Mouse (Mus musculus) ES-E14 (cell line): Measurements from ENCODE around the gene Ghrh. TPM values are rescaled to one million over a fixed set of nuclear protein-coding genes. Genes with fewer than 3 reads are reported as not detected.

ENCODE experiments used
- DNase-seq: peaks from one replicate; pipeline ENCODE4 v3.0.0-alpha.2; 2013; ENCODE audit warnings: low read depth, low spot score
- H3K27ac ChIP-seq: 2 replicates; pipeline ENCODE4 v1.5.1; 2012; ENCODE audit warnings: low read depth, mild to moderate bottlenecking, low read length, moderate library complexity, mixed read lengths; ENCODE audit not compliant: poor library complexity, insufficient read depth, severe bottlenecking
- H3K36me3 ChIP-seq: 2 replicates; pipeline ENCODE4 v1.6.1; 2012; ENCODE audit warnings: mild to moderate bottlenecking, low read length, moderate library complexity, mixed read lengths; ENCODE audit not compliant: control insufficient read depth, poor library complexity, insufficient read depth, severe bottlenecking
- H3K4me1 ChIP-seq, 2 experiments: fragments of 150-350 bp in 1 of 2; sonication (generic) in 1 of 2; 2 replicates each; pipeline ENCODE4 v1.6.1; 2012; ENCODE audit warnings: low read length in 2 of 2, mild to moderate bottlenecking in 1 of 2, mixed read lengths in 1 of 2; ENCODE audit not compliant: control insufficient read depth in 2 of 2, insufficient read depth in 2 of 2, poor library complexity in 1 of 2
- H3K4me3 ChIP-seq, 2 experiments: fragments of 150-350 bp in 1 of 2; sonication (generic) in 1 of 2; 2 replicates each; pipeline ENCODE4 v1.5.1; 2012; ENCODE audit warnings: low read length in 2 of 2, low read depth in 1 of 2, mild to moderate bottlenecking in 1 of 2, mixed read lengths in 1 of 2; ENCODE audit not compliant: insufficient read depth in 1 of 2, poor library complexity in 1 of 2, severe bottlenecking in 1 of 2
- H3K9ac ChIP-seq: 2 replicates; pipeline ENCODE4 v1.6.1; 2012; ENCODE audit warnings: low read depth, mild to moderate bottlenecking, low read length, mixed read lengths; ENCODE audit not compliant: poor library complexity, insufficient read depth, severe bottlenecking
- H3K9me3 ChIP-seq: fragments of 150-350 bp; sonication (generic); 2 replicates; pipeline ENCODE4 v1.6.1; 2012; ENCODE audit warnings: low read depth, mild to moderate bottlenecking, low read length; ENCODE audit not compliant: control insufficient read depth, insufficient read depth
- CHD2 ChIP-seq: IDR thresholded peaks from 2 replicates; pipeline ENCODE4 v1.6.1; 2014; ENCODE audit warnings: mild to moderate bottlenecking, low read depth, low read length, inconsistent platforms
- HCFC1 ChIP-seq: IDR thresholded peaks from 2 replicates; pipeline ENCODE4 v1.6.1; 2012; ENCODE audit warnings: low read length, inconsistent platforms, borderline replicate concordance; ENCODE audit not compliant: insufficient read depth
- MAFK ChIP-seq: IDR thresholded peaks from 2 replicates; pipeline ENCODE4 v1.6.1; 2014; ENCODE audit warnings: mild to moderate bottlenecking, low read depth, low read length, inconsistent platforms; ENCODE audit not compliant: insufficient read depth
- ZC3H11A ChIP-seq: IDR thresholded peaks from 2 replicates; pipeline ENCODE4 v1.6.1; 2012; ENCODE audit warnings: low read depth, mild to moderate bottlenecking, inconsistent platforms, low read length, borderline replicate concordance
- ZNF384 ChIP-seq: IDR thresholded peaks from 2 replicates; pipeline ENCODE4 v1.6.1; 2012; ENCODE audit warnings: low read depth, low read length, inconsistent platforms
- in situ Hi-C, 2 experiments: fragments of 600-800 bp; cut with MboI; formaldehyde crosslinking; loops; one replicate each; pipeline ENCODE4 v1.15.1; 2025; ENCODE audit warnings: low sequenced_read_pairs in 2 of 2, inconsistent platforms in 1 of 2; ENCODE audit not compliant: unreplicated experiment in 2 of 2
- total RNA-seq: library from RNA; depleted of rRNA; stranded (reverse); fragments of 300-350 nt; gene quantifications from 2 replicates; pipeline ENCODE4 v1.2.3, GENCODE M21; 2012

The Ghrh gene
- total RNA-seq, 1 experiment, result not detected

- Histone ChIP-seq H3K9me3 (no peaks in the 10 kb centered on the region), H3K4me1 (0 out of 4 replicates have a peak, but pooled peaks cover 0 to 2% of the 10 kb centered on the region in 2 experiments), H3K4me3 (no peak overlapping the region), H3K36me3 (peaks cover 70% of the 10 kb centered on the region), H3K9ac (no peak overlapping the region), H3K27ac (no peak overlapping the region)
- no peak for DNase-seq
- no peak for TF ChIP-seq HCFC1
- in situ Hi-C loops, result no loop called here
Measured at GRCm38 (mm10) chr2:157314310-157314709, 33.0 kb downstream of the Ghrh start.

GRCm38 (mm10) chr2:157313718-157314117 lies 33.6 kb downstream of the Ghrh start:
- Histone ChIP-seq H3K4me3 (no peak overlapping the region), H3K9me3 (no peaks in the 10 kb centered on the region), H3K36me3 (peaks cover 74% of the 10 kb centered on the region), H3K9ac (no peak overlapping the region), H3K4me1 (0 out of 4 replicates have a peak, but pooled peaks cover 0 to 2% of the 10 kb centered on the region in 2 experiments), H3K27ac (no peak overlapping the region)
- no peak for DNase-seq
- TF ChIP-seq ZC3H11A, result no peak
- TF ChIP-seq CHD2, result no peak
- TF ChIP-seq MAFK, result no peak
- TF ChIP-seq HCFC1, result no peak
- TF ChIP-seq ZNF384, result no peak
- in situ Hi-C loops, result no loop called here

- Histone ChIP-seq H3K9ac (no peak overlapping the region), H3K9me3 (no peaks in the 10 kb centered on the region), H3K36me3 (peaks cover 50% of the 10 kb centered on the region), H3K27ac (no peak overlapping the region), H3K4me3 (no peak overlapping the region), H3K4me1 (0 out of 4 replicates have a peak, but pooled peaks cover 0 to under 1% of the 10 kb centered on the region in 2 experiments)
- in situ Hi-C loops, result no loop called here
- no peak for TF ChIP-seq ZC3H11A
- no peak for TF ChIP-seq HCFC1
- no peak for TF ChIP-seq ZNF384
- no peak for TF ChIP-seq CHD2
- TF ChIP-seq MAFK, result no peak
- no peak for DNase-seq
Measured at GRCm38 (mm10) chr2:157310963-157311637, 36.2 kb downstream of the Ghrh start.

- DNase-seq, result no peak
- in situ Hi-C loops, result no loop called here
- Histone ChIP-seq H3K27ac (no peak overlapping the region), H3K4me3 (no peak overlapping the region), H3K9ac (no peak overlapping the region), H3K36me3 (peaks cover 38% of the 10 kb centered on the region), H3K4me1 (no peaks in the 10 kb centered on the region), H3K9me3 (no peaks in the 10 kb centered on the region)
- TF ChIP-seq CHD2 (no peak), HCFC1 (no peak), ZNF384 (no peak), ZC3H11A (no peak), MAFK (no peak)
Measured at GRCm38 (mm10) chr2:157309611-157310010, 37.7 kb downstream of the Ghrh start.
